Mouse (Mus musculus): ENCODE measurements around the gene Peli2. TPM values are rescaled to one million over a fixed set of nuclear protein-coding genes. Genes with fewer than 3 reads are reported as not detected.
A peak's percentile ranks its signal among the peaks of the same experiment; 100 is the strongest.

Peli2 gene
- polyA plus RNA-seq, 1 experiment from 2014 or later, result 5.2 TPM

DNA sequence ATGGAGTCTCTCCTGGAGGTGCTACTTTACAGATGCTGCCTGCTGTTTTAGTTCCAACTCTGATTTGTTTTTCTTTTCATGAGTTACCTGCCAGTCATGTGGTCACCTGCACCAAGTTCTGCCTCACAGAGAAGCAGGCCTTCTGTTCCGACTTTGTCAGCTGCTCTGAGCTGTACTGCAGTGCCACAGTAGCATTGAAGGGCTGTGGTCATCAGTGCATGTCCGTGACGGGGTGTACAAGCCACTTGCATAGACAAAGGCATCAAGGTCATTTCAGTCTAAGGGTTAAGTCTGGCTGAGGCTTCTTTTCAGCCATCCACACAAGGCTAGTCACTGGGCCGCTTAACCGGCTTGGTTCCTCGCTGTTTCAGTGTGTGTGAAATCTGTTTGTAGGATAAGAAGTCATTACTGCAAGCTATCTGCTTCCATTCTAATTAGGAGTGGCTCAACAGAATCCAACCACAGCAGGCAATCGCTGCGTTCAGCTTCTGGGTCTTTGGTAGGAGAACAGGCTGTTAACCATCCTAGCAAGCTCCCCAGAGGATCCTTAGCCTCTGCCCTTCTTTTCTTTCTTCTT is 7.1 kb downstream of the Peli2 start:
- Histone ChIP-seq H3K27me3 (peaks cover 43% of the 10 kb centered on the region), H3K4me3 (no peak overlapping the region), H3K36me3 (no peaks in the 10 kb centered on the region), H3K9me3 (no peaks in the 10 kb centered on the region), H3K4me1 (peaks cover 61% of the 10 kb centered on the region), H3K27ac (no peak overlapping the region), H3K4me2 (no peak overlapping the region), H3K9ac (no peak overlapping the region)
- 70% methylated on average over 8 of the region's 8 CpGs for WGBS
- ATAC-seq (ENCODE audit: insufficient number of reproducible peaks, insufficient read depth, low FRiP score, low TSS enrichment, low read depth), result no peak

GRCm38 (mm10) chr14:48128701-48129100 is 8.1 kb downstream of the Peli2 start:
- Histone ChIP-seq H3K27ac (no peak overlapping the region), H3K4me3 (no peak overlapping the region), H3K4me2 (no peak overlapping the region), H3K4me1 (peaks cover 71% of the 10 kb centered on the region), H3K9ac (no peak overlapping the region), H3K27me3 (peaks cover 40% of the 10 kb centered on the region), H3K9me3 (no peaks in the 10 kb centered on the region), H3K36me3 (no peaks in the 10 kb centered on the region)
- 91% methylated on average over 5 of the region's 5 CpGs for WGBS
- ATAC-seq (ENCODE audit: insufficient number of reproducible peaks, insufficient read depth, low FRiP score, low TSS enrichment, low read depth), result no peak

- no peak overlapping the region for H3K4me2 ChIP-seq
- H3K9me3 ChIP-seq, result no peaks in the 10 kb centered on the region
- H3K27ac ChIP-seq, result no peak overlapping the region
- peaks cover 68% of the 10 kb centered on the region for H3K4me1 ChIP-seq
- WGBS, result 83% methylated on average over 6 of the region's 6 CpGs
- no peak overlapping the region for H3K4me3 ChIP-seq
- H3K36me3 ChIP-seq, result no peaks in the 10 kb centered on the region
- peaks cover 39% of the 10 kb centered on the region for H3K27me3 ChIP-seq
- ATAC-seq (ENCODE audit: insufficient number of reproducible peaks, insufficient read depth, low FRiP score, low TSS enrichment, low read depth), result no peak
- H3K9ac ChIP-seq, result no peak overlapping the region
Measured at GRCm38 (mm10) chr14:48130021-48130420, 9.4 kb downstream of the Peli2 start.

DNA sequence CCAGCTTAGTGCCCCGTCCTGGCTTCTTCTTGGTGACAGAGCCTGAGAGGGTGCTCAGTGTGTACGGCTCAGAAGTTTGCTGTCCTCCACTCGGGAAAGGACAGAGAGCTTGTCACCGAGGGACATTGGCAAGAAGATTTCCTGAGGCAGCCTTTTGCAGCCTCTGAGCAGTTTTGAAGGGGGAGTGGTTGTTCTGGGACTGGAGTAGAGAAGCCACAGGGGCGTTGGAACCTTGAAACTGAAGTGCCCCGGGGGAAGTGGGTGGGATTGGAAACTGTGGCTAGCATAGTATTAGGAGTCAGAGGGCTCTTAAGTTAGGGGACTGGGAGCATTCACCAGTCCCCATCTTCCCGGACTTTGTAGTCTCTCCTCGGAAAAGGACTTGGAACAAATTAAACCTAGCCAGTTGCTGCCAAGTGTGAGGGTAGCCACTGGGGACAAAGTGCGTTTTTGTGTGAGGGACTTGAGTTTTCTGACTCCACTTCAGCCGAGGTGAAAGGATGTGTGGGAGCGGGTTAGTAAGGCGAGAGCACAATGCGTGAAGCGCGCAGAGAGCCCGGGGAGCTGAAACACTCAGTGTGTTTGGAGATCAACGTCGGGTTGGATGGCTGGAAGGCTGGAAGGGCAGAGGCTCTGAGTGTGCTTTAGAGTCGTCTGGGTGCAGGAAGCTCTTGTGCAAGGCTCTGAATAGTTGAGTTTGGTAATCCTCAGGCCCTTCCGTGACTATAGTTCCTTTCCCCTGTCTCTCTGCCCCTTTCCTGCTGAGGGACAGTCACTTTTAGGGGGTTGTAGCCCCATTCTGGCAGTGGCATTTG is 10.3 kb downstream of the Peli2 start:
- peaks cover 71% of the 10 kb centered on the region for H3K4me1 ChIP-seq
- no peaks in the 10 kb centered on the region for H3K36me3 ChIP-seq
- H3K27me3 ChIP-seq, result peaks cover 42% of the 10 kb centered on the region
- 31% methylated on average over 20 of the region's 20 CpGs for WGBS
- no peak for ATAC-seq (ENCODE audit: insufficient number of reproducible peaks, insufficient read depth, low FRiP score, low TSS enrichment, low read depth)
- H3K27ac ChIP-seq, result no peak overlapping the region
- H3K9ac ChIP-seq, result no peak overlapping the region
- no peak overlapping the region for H3K4me2 ChIP-seq
- no peaks in the 10 kb centered on the region for H3K9me3 ChIP-seq
- no peak overlapping the region for H3K4me3 ChIP-seq

DNA sequence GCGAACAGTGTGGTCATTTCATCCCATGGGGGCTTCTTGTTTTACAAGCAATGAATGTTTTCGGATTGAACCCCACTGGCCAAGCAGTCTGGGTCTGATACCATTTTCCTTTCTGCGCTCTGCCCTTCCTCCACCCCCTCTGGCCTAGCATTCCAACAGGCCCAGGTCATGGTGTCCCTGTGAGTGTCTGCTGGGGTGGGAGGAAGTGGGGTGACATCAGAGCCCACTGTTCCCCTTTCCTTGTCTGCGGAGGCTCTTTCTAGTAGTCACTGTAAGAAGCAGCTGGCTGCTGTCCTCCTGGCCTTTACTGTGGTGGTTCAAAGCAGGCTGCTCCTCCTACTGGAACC is 10.9 kb downstream of the Peli2 start:
- no peak overlapping the region for H3K4me2 ChIP-seq
- H3K9ac ChIP-seq, result no peak overlapping the region
- H3K4me3 ChIP-seq, result no peak overlapping the region
- no peak overlapping the region for H3K27ac ChIP-seq
- WGBS, result 45% methylated on average over 4 of the region's 4 CpGs
- H3K36me3 ChIP-seq, result no peaks in the 10 kb centered on the region
- H3K4me1 ChIP-seq, result peaks cover 76% of the 10 kb centered on the region
- no peaks in the 10 kb centered on the region for H3K9me3 ChIP-seq
- no peak for ATAC-seq (ENCODE audit: insufficient number of reproducible peaks, insufficient read depth, low FRiP score, low TSS enrichment, low read depth)
- H3K27me3 ChIP-seq, result peaks cover 42% of the 10 kb centered on the region

DNA sequence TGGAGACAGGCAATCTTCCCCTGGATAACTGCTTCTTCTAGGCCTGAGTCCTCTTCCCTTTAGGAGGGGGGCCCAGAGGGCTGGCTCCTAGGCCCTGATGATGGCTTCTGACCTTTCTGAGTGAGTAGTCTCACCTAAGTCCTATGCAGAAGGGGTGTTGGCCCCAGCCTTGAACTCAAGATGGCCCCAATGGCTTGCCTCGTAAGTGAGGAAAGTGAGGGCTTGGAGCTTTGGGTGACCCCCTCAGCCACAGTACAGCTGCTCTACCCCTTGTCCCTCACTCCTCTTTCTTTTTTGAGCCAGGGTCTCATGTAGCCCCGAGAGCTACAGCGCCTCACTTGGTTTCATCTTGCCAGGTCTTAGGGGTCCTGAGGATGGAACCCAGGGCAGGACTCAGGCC is 11.6 kb downstream of the Peli2 start:
- ATAC-seq (ENCODE audit: insufficient number of reproducible peaks, insufficient read depth, low FRiP score, low TSS enrichment, low read depth), result no peak
- Histone ChIP-seq H3K4me2 (no peak overlapping the region), H3K4me3 (no peak overlapping the region), H3K36me3 (no peaks in the 10 kb centered on the region), H3K9me3 (no peaks in the 10 kb centered on the region), H3K27ac (no peak overlapping the region), H3K9ac (no peak overlapping the region), H3K4me1 (peaks cover 77% of the 10 kb centered on the region), H3K27me3 (peaks cover 37% of the 10 kb centered on the region)
- 73% methylated on average over 3 of the region's 3 CpGs for WGBS

- H3K4me3 ChIP-seq, result peak overlapping the region; percentile 4; the same call in 1 of the 2 replicates
- peaks cover 79% of the 10 kb centered on the region for H3K4me1 ChIP-seq
- WGBS, result 21% methylated on average over 21 of the region's 21 CpGs
Measured at GRCm38 (mm10) chr14:48132865-48133802, 12.5 kb downstream of the Peli2 start.

GRCm38 (mm10) chr14:48134344-48134743 is 13.7 kb downstream of the Peli2 start:
- no peaks in the 10 kb centered on the region for H3K36me3 ChIP-seq
- H3K4me1 ChIP-seq, result peaks cover 83% of the 10 kb centered on the region
- no peak overlapping the region for H3K27ac ChIP-seq
- WGBS, result 25% methylated on average over 7 of the region's 7 CpGs
- no peak overlapping the region for H3K4me3 ChIP-seq
- H3K4me2 ChIP-seq, result peak overlapping the region; percentile 40
- H3K27me3 ChIP-seq, result peaks cover 22% of the 10 kb centered on the region
- ATAC-seq (ENCODE audit: insufficient number of reproducible peaks, insufficient read depth, low FRiP score, low TSS enrichment, low read depth), result 0 out of 2 replicates have a peak, but pooled peaks have one; percentile 11
- H3K9ac ChIP-seq, result no peak overlapping the region
- no peaks in the 10 kb centered on the region for H3K9me3 ChIP-seq

More at GRCm38 (mm10) chr14:48132865-48133802, 12.5 kb downstream of the Peli2 start:
- no peaks in the 10 kb centered on the region for H3K36me3 ChIP-seq
- no peaks in the 10 kb centered on the region for H3K9me3 ChIP-seq
- no peak overlapping the region for H3K27ac ChIP-seq
- no peak overlapping the region; the same call in 1 of the 2 replicates for H3K9ac ChIP-seq
- peak overlapping the region; percentile 45 for H3K4me2 ChIP-seq
- H3K27me3 ChIP-seq, result peaks cover 30% of the 10 kb centered on the region
- ATAC-seq (ENCODE audit: insufficient number of reproducible peaks, insufficient read depth, low FRiP score, low TSS enrichment, low read depth), result no peak

DNA sequence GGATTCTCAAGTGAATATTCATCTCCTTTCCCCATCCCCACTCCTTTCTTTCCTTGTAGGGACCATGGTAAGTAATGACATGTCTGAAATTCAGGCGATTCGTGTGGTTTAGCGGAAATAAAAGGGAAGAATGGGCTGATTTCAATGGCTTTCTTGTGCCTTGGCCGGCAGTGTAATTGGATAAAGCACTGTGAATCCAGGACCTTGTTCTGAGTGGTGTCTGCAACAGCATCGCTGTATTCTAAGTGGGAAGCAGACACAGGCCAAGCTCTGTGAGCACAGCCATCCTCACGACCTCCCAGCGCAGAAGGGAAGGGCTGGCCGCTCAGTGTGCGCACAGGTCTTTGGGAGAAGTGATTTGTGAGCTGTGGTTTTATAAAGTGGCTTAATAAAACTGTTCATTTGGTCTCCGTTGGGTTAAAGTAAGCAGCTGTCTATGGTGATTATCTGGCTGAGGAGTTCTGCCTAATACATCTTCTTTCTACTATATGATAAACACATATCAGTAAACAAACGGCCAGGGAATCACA is 15.3 kb downstream of the Peli2 start:
- no peaks in the 10 kb centered on the region for H3K36me3 ChIP-seq
- no peak overlapping the region for H3K27ac ChIP-seq
- H3K4me2 ChIP-seq, result no peak overlapping the region
- no peak for ATAC-seq (ENCODE audit: insufficient number of reproducible peaks, insufficient read depth, low FRiP score, low TSS enrichment, low read depth)
- no peak overlapping the region for H3K9ac ChIP-seq
- 46% methylated on average over 11 of the region's 11 CpGs for WGBS
- no peaks in the 10 kb centered on the region for H3K9me3 ChIP-seq
- H3K4me3 ChIP-seq, result no peak overlapping the region
- peaks cover 17% of the 10 kb centered on the region for H3K27me3 ChIP-seq
- H3K4me1 ChIP-seq, result peaks cover 73% of the 10 kb centered on the region

DNA sequence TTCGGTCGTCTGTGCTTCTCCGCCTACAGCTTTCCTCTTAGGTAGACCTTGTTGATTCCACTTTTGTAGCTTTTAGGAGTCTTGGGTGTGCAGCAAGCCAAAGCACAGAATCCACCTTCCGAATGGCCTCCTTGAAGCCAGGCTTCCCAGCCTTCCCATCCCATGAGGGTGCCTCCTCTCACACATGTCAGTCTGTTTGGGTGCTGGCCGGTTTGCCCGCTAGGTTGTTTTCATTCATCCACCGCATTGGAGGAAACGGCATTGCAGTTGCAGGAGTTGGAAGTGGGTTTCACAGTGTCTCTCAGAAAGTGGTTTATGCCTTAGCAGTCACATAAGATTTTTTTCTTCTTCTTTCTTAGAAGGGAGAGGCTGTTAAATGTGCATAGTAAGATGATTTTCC is 17.1 kb downstream of the Peli2 start:
- ATAC-seq (ENCODE audit: insufficient number of reproducible peaks, insufficient read depth, low FRiP score, low TSS enrichment, low read depth), result no peak
- no peak overlapping the region for H3K27ac ChIP-seq
- peaks cover 56% of the 10 kb centered on the region for H3K4me1 ChIP-seq
- H3K36me3 ChIP-seq, result no peaks in the 10 kb centered on the region
- WGBS, result 68% methylated on average over 8 of the region's 8 CpGs
- no peak overlapping the region for H3K4me3 ChIP-seq
- H3K9ac ChIP-seq, result no peak overlapping the region
- H3K9me3 ChIP-seq, result no peaks in the 10 kb centered on the region
- no peak overlapping the region for H3K4me2 ChIP-seq
- peaks cover 8% of the 10 kb centered on the region for H3K27me3 ChIP-seq

DNA sequence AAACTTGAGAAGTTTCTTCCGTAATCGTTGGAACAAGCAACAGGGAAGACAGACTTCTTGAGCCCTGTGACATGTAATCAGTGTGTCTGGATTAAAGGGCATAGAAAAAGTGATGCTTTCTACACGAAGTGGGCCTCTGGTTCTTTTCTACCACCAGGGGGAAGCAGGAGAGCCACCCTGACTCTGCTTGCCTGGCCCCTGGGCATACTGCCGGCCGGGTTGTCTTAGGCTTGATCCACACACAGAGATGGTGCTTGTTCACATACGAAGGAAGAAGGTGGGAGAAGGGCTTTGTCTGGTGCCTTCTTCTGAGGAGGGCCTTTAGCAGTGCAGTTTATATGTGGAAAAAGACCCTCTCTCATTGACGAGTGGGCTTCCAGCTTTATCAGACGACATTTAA is 17.5 kb downstream of the Peli2 start:
- H3K27ac ChIP-seq, result no peak overlapping the region
- WGBS, result 21% methylated on average over 8 of the region's 8 CpGs
- no peak overlapping the region for H3K4me2 ChIP-seq
- no peaks in the 10 kb centered on the region for H3K9me3 ChIP-seq
- no peaks in the 10 kb centered on the region for H3K36me3 ChIP-seq
- no peak for ATAC-seq (ENCODE audit: insufficient number of reproducible peaks, insufficient read depth, low FRiP score, low TSS enrichment, low read depth)
- H3K4me3 ChIP-seq, result no peak overlapping the region
- H3K27me3 ChIP-seq, result peaks cover 8% of the 10 kb centered on the region
- H3K4me1 ChIP-seq, result peaks cover 56% of the 10 kb centered on the region
- H3K9ac ChIP-seq, result no peak overlapping the region

Data from embryonic facial prominence, embryonic 13.5 days (tissue).